Mouse (Mus musculus): ENCODE results near the gene Kif1a. TPM values are rescaled to one million over a fixed set of nuclear protein-coding genes. Genes with fewer than 3 reads are reported as not detected.

Gene Kif1a
- total and polyA plus RNA-seq, 3 experiments, result not detected

DNA sequence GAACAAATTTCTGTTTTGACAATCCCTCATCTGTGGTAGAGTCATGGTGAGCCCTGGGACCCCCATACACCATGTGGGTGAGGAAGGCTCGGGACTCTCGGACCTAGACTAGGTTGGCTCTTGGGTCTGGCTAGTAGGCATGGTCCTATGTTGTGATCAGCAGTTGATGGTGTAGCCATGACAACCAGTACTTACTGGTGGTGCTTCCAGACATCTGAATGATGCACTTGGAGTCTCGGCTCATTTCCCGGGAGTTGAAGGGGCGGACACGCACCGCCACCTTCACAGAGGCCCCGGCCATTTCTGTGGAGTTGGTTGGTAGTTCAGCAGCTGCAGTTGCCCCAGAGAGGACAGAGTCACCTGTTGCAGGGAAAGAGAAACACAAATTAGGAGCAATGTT is 19.6 kb downstream of the Kif1a start:
- Histone ChIP-seq H3K27ac (ENCODE audit: control insufficient read depth, low read depth, low read length) (no peak overlapping the region), H3K79me2 (ENCODE audit: control insufficient read depth, insufficient read depth, low read length, poor library complexity) (no peaks in the 10 kb centered on the region), H3K27me3 (ENCODE audit: control insufficient read depth in 1 of 2, insufficient read depth in 2 of 2, low read length in 2 of 2) (no peaks in the 10 kb centered on the region; a peak in 1 of 4 replicates), H3K4me3 (ENCODE audit: control insufficient read depth in 1 of 2, insufficient read depth in 1 of 2, low read depth in 2 of 2, low read length in 2 of 2) (no peak overlapping the region), H3K4me1 (ENCODE audit: control insufficient read depth in 1 of 2, insufficient read depth in 2 of 2, low read length in 2 of 2) (no peaks in the 10 kb centered on the region), H3K9me3 (replicated peaks; ENCODE audit: insufficient read depth, low read length) (no peaks in the 10 kb centered on the region), H3K36me3 (ENCODE audit: control insufficient read depth in 1 of 2, insufficient read depth in 2 of 2, low read length in 2 of 2) (no peaks in the 10 kb centered on the region), H3K9ac (ENCODE audit: control insufficient read depth, low read depth, low read length, poor library complexity, severe bottlenecking) (no peak overlapping the region)
- DNase-seq (ENCODE audit: low read depth, low spot score), result no peak
- no peak for TF ChIP-seq POLR2A (IDR thresholded peaks at IDR 0.05; ENCODE audit: control insufficient read depth in 1 of 2, insufficient read depth in 1 of 2, low read depth in 1 of 2, low read length in 2 of 2, poor library complexity in 1 of 2)
- TF ChIP-seq CHD1 (IDR thresholded peaks at IDR 0.05; ENCODE audit: low read depth, low read length), result no peak
- no peak for TF ChIP-seq ETS1 (IDR thresholded peaks at IDR 0.05; ENCODE audit: low read depth, low read length)
- no peak for TF ChIP-seq EP300 (IDR thresholded peaks at IDR 0.05; ENCODE audit: low read depth in 1 of 2, low read length in 2 of 2)
- TF ChIP-seq ZKSCAN1 (IDR thresholded peaks at IDR 0.05; ENCODE audit: low read depth, low read length), result no peak
- TF ChIP-seq KAT2A (conservative IDR thresholded peaks at IDR 0.05; ENCODE audit: low read depth, low read length), result no peak
- TF ChIP-seq MYB (IDR thresholded peaks at IDR 0.05; ENCODE audit: low read depth, low read length), result no peak
- no peak for TF ChIP-seq MXI1 (IDR thresholded peaks at IDR 0.05; ENCODE audit: low read depth, low read length)
- no peak for TF ChIP-seq RAD21 (IDR thresholded peaks at IDR 0.05; ENCODE audit: low read depth, low read length)
- no peak for TF ChIP-seq SMC3 (IDR thresholded peaks at IDR 0.05; ENCODE audit: low read depth, low read length)
- TF ChIP-seq TAL1 (IDR thresholded peaks at IDR 0.05; ENCODE audit: low read length), result no peak
- TF ChIP-seq MAZ (IDR thresholded peaks at IDR 0.05; ENCODE audit: low read depth, low read length), result no peak
- TF ChIP-seq TCF12 (IDR thresholded peaks at IDR 0.05; ENCODE audit: low read depth, low read length), result no peak

DNA sequence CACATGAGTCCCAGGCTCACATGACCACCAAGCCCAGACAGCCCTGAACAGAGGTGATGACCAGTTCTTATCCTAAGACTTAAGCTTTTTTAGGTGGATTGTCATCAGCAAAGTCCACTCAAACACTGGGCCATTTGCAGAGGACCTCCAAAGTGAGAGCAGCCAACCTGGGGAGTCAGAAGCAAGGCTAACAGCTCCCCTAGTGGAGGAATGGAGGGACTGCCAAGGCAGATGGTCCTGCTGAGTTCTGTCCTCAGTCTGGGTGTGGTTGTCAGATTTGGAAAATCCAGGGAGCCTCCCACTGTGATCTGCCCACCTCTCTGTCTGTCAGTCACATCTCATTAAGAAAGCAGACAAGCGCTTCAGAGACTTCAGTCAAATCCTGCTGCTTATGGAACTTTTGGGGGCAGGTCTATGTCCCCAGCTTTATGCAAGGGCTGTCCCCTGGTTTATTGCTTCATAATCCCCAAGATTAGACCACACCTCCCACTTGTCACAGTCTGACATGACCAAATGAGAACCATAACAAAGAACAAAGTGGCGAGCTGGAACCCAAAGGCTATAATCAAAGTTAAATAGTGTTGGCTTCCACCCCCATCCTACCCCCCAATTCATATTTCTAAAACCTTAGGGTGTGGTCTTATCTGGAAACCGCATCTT is 20.7 kb downstream of the Kif1a start:
- H3K9me3 ChIP-seq (replicated peaks; ENCODE audit: insufficient read depth, low read length), result no peaks in the 10 kb centered on the region
- H3K79me2 ChIP-seq (ENCODE audit: control insufficient read depth, insufficient read depth, low read length, poor library complexity), result no peaks in the 10 kb centered on the region
- TF ChIP-seq CTCF (IDR thresholded peaks at IDR 0.05 in 2 of 3, conservative IDR thresholded peaks at IDR 0.05 in 1 of 3; ENCODE audit: control insufficient read depth in 1 of 3, insufficient read depth in 1 of 3, low read depth in 2 of 3, low read length in 3 of 3, poor library complexity in 1 of 3, severe bottlenecking in 1 of 3) (peak; percentile 45 to 60 (median 57)), RAD21 (IDR thresholded peaks at IDR 0.05; ENCODE audit: low read depth, low read length) (peak; percentile 9; the same call in 1 of the 2 replicates), ZNF384 (IDR thresholded peaks at IDR 0.05; ENCODE audit: low read depth, low read length) (no peak), POLR2AphosphoS5 (IDR thresholded peaks at IDR 0.05; ENCODE audit: borderline replicate concordance, low read depth, low read length) (no peak), SMC3 (IDR thresholded peaks at IDR 0.05; ENCODE audit: low read depth, low read length) (no peak), USF2 (IDR thresholded peaks at IDR 0.05; ENCODE audit: borderline replicate concordance in 1 of 2, insufficient read depth in 1 of 2, low read depth in 1 of 2, low read length in 2 of 2) (no peak), SIN3A (IDR thresholded peaks at IDR 0.05; ENCODE audit: low read length) (no peak), MAX (IDR thresholded peaks at IDR 0.05; ENCODE audit: low read length) (no peak), MYB (IDR thresholded peaks at IDR 0.05; ENCODE audit: low read depth, low read length) (no peak), NELFE (IDR thresholded peaks at IDR 0.05; ENCODE audit: low read depth, low read length) (no peak), MAZ (IDR thresholded peaks at IDR 0.05; ENCODE audit: low read depth, low read length) (no peak)
- no peak overlapping the region for H3K4me3 ChIP-seq (ENCODE audit: control insufficient read depth in 1 of 2, insufficient read depth in 1 of 2, low read depth in 2 of 2, low read length in 2 of 2)
- no peaks in the 10 kb centered on the region for H3K36me3 ChIP-seq (ENCODE audit: control insufficient read depth in 1 of 2, insufficient read depth in 2 of 2, low read length in 2 of 2)
- no peaks in the 10 kb centered on the region for H3K4me1 ChIP-seq (ENCODE audit: control insufficient read depth in 1 of 2, insufficient read depth in 2 of 2, low read length in 2 of 2)
- no peak overlapping the region for H3K27ac ChIP-seq (ENCODE audit: control insufficient read depth, low read depth, low read length)
- no peaks in the 10 kb centered on the region for H3K27me3 ChIP-seq (ENCODE audit: control insufficient read depth in 1 of 2, insufficient read depth in 2 of 2, low read length in 2 of 2)
- no peak overlapping the region for H3K9ac ChIP-seq (ENCODE audit: control insufficient read depth, low read depth, low read length, poor library complexity, severe bottlenecking)
- DNase-seq (ENCODE audit: low read depth, low spot score), result peak; percentile 15

Data from MEL (cell line).